Mouse (Mus musculus) lung, embryonic 14.5 days (tissue): ENCODE measurements around the gene 0610030E20Rik. TPM values are rescaled to one million over a fixed set of nuclear protein-coding genes. Genes with fewer than 3 reads are reported as not detected.

ENCODE experiments used
- ATAC-seq: fragments of 200-750 bp; cut with Nextera tagmentation; 2 replicates; pipeline ENCODE4 v1.8.0; 2017; ENCODE audit warnings: mild to moderate bottlenecking, moderate TSS enrichment, moderate library complexity; ENCODE audit not compliant: insufficient read depth
- DNase-seq: peaks from one replicate; pipeline ENCODE4 v3.0.0-alpha.2; 2015
- H3K27ac ChIP-seq: fragments of 300-500 bp; sonication (generic); 2 replicates; pipeline ENCODE4 v1.5.1; 2014; ENCODE audit warnings: low read depth, mild to moderate bottlenecking, moderate library complexity
- H3K27me3 ChIP-seq: fragments of 300-500 bp; sonication (generic); 2 replicates; pipeline ENCODE4 v1.6.1; 2014; ENCODE audit warnings: low read length, control low read depth; ENCODE audit not compliant: insufficient read depth
- H3K36me3 ChIP-seq: fragments of 300-500 bp; sonication (generic); 2 replicates; pipeline ENCODE4 v1.6.1; 2014; ENCODE audit warnings: control low read depth; ENCODE audit not compliant: insufficient read depth
- H3K4me1 ChIP-seq: fragments of 300-500 bp; sonication (generic); 2 replicates; pipeline ENCODE4 v1.6.1; 2014; ENCODE audit warnings: antibody characterized with exemption, control low read depth; ENCODE audit not compliant: insufficient read depth
- H3K4me2 ChIP-seq: fragments of 300-500 bp; sonication (generic); 2 replicates; pipeline ENCODE4 v1.6.1; 2014; ENCODE audit warnings: mild to moderate bottlenecking
- H3K4me3 ChIP-seq: fragments of 300-500 bp; sonication (generic); 2 replicates; pipeline ENCODE4 v1.5.1; 2014; ENCODE audit warnings: low read depth, low read length
- H3K9ac ChIP-seq: fragments of 300-500 bp; sonication (generic); 2 replicates; pipeline ENCODE4 v1.6.1; 2014
- H3K9me3 ChIP-seq: fragments of 300-500 bp; sonication (generic); 2 replicates; pipeline ENCODE4 v1.6.1; 2016; ENCODE audit warnings: low read depth, low read length, control low read depth
- CTCF ChIP-seq: IDR thresholded peaks from 2 replicates; pipeline ENCODE4 v1.5.1; 2016; ENCODE audit warnings: antibody characterized with exemption, low read depth
- WGBS: fragments of 180-500 bp; shearing (Covaris S2); extraction: QIAGEN DNeasy Blood & Tissue Kit; methylation state at CpG from one replicate; pipeline ENCODE4 v1.1.7; 2014; 5-methylcytosine and 5-hydroxymethylcytosine counted together
- polyA plus RNA-seq: library from polyadenylated mRNA; unstranded; fragments of >200 nt; fragmentation: Nextera tagmentation; extraction: Ambion mirVana; gene quantifications from 2 replicates; pipeline ENCODE4 v1.2.1, GENCODE M21; 2014

The 0610030E20Rik gene
- polyA plus RNA-seq, 1 experiment from 2014 or later, result 25.5 TPM

DNA sequence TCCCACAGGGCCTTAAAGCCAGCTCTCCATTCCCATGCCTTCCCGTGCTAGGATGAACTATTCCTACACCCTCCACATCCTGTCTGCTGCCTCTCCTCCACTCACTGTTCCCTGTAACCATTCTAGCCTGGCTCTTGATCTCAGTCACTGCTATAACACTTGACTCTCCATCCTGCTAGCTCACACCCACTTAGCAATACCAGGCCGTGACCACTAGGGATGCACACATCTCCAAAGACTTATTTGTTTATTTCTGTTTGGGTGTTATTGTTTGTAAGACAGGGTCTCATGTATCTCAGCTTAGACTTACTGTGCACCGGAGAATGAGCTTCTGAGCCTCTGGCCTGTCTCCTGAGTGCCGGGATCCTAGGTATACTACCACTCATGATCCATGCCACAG is 22.4 kb downstream of the 0610030E20Rik start:
- 76% methylated on average over 4 of the region's 4 CpGs for WGBS
- Histone ChIP-seq H3K4me2 (no peak overlapping the region), H3K9ac (no peak overlapping the region), H3K9me3 (no peaks in the 10 kb centered on the region), H3K4me3 (no peak overlapping the region), H3K27ac (0 out of 2 replicates have a peak overlapping the region, but pooled peaks have one; percentile 12), H3K4me1 (peaks cover 14% of the 10 kb centered on the region; the same call in 1 of the 2 replicates), H3K36me3 (no peaks in the 10 kb centered on the region), H3K27me3 (no peaks in the 10 kb centered on the region)
- TF ChIP-seq CTCF, result peak; percentile 51
- no peak for ATAC-seq
- DNase-seq, result no peak

DNA sequence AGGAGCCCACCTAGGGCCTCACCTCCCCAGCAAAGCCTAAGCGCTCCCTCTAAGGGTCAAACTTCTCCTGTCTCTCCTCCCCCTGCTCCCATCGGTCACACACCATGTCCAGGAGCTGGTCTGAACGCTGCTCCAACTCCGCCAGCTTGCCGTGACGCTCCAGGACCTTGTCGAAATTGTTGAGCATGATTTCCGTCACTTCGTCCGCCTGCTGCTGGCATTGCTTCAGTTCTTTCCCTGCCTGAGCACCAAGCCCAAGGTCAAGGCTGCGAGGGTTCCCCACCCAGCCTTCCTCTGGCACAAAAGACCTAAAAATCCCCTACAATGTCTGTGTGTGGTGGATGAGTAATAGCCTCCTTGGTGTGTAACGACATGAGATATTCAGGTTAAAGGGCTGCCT is 23.0 kb downstream of the 0610030E20Rik start:
- WGBS, result 68% methylated on average over 12 of the region's 12 CpGs
- Histone ChIP-seq H3K4me2 (no peak overlapping the region), H3K9me3 (no peaks in the 10 kb centered on the region), H3K4me3 (no peak overlapping the region), H3K27ac (0 out of 2 replicates have a peak overlapping the region, but pooled peaks have one; percentile 12), H3K4me1 (peaks cover 14% of the 10 kb centered on the region; the same call in 1 of the 2 replicates), H3K36me3 (no peaks in the 10 kb centered on the region), H3K27me3 (no peaks in the 10 kb centered on the region), H3K9ac (no peak overlapping the region)
- TF ChIP-seq CTCF, result no peak
- DNase-seq (no peak), ATAC-seq (no peak)

- Histone ChIP-seq H3K4me1 (peaks cover 14% of the 10 kb centered on the region; the same call in 1 of the 2 replicates), H3K4me2 (peak overlapping the region; percentile 7; the same call in 1 of the 2 replicates), H3K27ac (peak overlapping the region; percentile 79), H3K27me3 (no peaks in the 10 kb centered on the region), H3K4me3 (no peak overlapping the region), H3K9me3 (no peaks in the 10 kb centered on the region), H3K36me3 (no peaks in the 10 kb centered on the region), H3K9ac (no peak overlapping the region)
- ATAC-seq, result peak; percentile 61
- 31% methylated on average over 5 of the region's 5 CpGs for WGBS
- no peak for TF ChIP-seq CTCF
- DNase-seq, result peak; percentile 55
Observed at GRCm38 (mm10) chr6:72371147-72371546, 24.0 kb downstream of the 0610030E20Rik start.

DNA sequence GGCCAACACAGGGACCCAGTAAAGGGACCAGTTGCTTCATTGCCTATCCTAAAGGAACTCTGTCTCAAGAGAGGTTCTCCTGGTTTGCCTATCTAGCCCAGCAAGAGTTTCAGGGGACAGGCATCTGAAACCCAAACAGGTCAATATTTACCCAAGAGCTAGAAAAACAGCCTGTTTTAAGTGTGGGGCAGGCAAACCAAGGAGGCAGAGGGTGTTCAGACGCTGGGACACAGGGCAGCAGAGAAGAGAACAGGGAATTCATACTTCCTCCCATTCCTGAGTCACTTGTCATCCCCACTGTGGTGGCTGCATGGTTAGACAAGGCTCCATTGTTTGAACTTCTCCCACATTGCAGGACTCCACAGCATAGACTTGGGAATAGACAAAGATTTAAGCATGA is 24.5 kb downstream of the 0610030E20Rik start:
- WGBS, result 4% methylated on average over 1 of the region's 1 CpGs
- no peak overlapping the region for H3K4me3 ChIP-seq
- no peaks in the 10 kb centered on the region for H3K9me3 ChIP-seq
- H3K4me2 ChIP-seq, result 0 out of 2 replicates have a peak overlapping the region, but pooled peaks have one; percentile 7
- peaks cover 14% of the 10 kb centered on the region; the same call in 1 of the 2 replicates for H3K4me1 ChIP-seq
- no peak overlapping the region for H3K9ac ChIP-seq
- H3K27ac ChIP-seq, result peak overlapping the region; percentile 79
- ATAC-seq (peak; percentile 39; the same call in 1 of the 2 replicates), DNase-seq (peak; percentile 15)
- H3K36me3 ChIP-seq, result no peaks in the 10 kb centered on the region
- TF ChIP-seq CTCF, result no peak
- no peaks in the 10 kb centered on the region for H3K27me3 ChIP-seq

- Histone ChIP-seq H3K27ac (peak overlapping the region; percentile 75), H3K27me3 (no peaks in the 10 kb centered on the region), H3K9me3 (no peaks in the 10 kb centered on the region), H3K9ac (no peak overlapping the region), H3K4me2 (no peak overlapping the region), H3K4me1 (peaks cover 14% of the 10 kb centered on the region; the same call in 1 of the 2 replicates), H3K36me3 (no peaks in the 10 kb centered on the region), H3K4me3 (no peak overlapping the region)
- no peak for ATAC-seq
- WGBS, result 62% methylated on average over 4 of the region's 4 CpGs
- TF ChIP-seq CTCF, result no peak
- no peak for DNase-seq
Observed at GRCm38 (mm10) chr6:72373184-72373583, 26.1 kb downstream of the 0610030E20Rik start.

DNA sequence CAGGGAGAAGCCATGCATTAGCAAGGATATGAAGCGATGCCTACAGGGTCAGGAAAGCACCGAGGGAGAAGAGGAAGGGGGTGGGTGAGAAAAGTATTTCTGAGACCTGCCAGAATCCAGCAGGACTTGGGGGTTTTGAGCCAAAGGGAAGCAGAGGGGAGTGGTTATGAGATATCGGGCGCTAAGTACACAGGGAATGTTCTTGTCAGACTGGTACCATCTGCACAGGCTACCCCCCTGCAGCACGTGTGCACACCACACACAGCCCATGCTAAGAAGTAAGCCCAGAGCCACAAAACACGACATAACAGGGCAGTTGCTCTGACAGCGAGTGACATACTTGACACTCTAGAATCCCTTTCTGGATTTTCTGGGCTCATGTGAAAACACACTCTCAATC is 27.1 kb downstream of the 0610030E20Rik start:
- Histone ChIP-seq H3K4me3 (no peak overlapping the region), H3K4me2 (0 out of 2 replicates have a peak overlapping the region, but pooled peaks have one; percentile 3), H3K9me3 (no peaks in the 10 kb centered on the region), H3K27ac (no peak overlapping the region; the same call in 1 of the 2 replicates), H3K9ac (no peak overlapping the region), H3K4me1 (peaks cover 14% of the 10 kb centered on the region; the same call in 1 of the 2 replicates), H3K27me3 (no peaks in the 10 kb centered on the region), H3K36me3 (no peaks in the 10 kb centered on the region)
- WGBS, result 37% methylated on average over 7 of the region's 7 CpGs
- ATAC-seq (no peak; the same call in 1 of the 2 replicates), DNase-seq (peak; percentile 23)
- TF ChIP-seq CTCF, result no peak

DNA sequence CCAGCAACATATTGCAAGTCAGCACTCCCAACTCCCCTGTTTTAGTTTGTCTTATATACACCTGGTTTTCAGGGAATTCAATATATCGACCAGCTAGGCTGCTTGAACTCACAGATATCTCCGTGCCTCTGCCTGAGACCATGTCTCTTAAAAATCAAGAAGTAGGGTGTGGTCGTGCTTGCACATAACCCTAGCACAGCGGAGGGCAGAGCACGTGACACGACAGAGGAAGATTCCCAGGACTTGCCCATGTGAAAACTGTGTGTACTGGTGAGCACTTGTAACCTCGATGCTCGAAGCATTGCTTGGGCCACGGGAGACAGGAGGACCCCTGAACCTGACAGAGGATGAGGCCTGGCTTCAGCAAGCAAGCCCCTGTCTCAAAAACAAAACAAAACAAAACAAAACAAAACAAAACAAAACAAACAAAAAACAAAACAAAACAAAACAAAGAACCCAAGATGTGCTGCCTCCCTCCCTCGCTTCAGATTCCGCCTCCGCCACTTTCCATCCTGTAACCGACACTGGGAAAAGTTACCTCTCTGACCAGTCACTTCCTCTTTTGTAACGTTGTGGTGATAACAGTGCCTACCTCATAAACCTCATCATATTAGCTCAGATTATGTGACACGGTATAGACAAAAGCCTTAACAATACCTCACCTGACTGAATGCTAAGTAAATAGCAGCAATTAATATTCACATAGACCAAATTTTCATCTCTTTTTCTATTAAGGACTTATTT is 27.9 kb downstream of the 0610030E20Rik start:
- peaks cover 14% of the 10 kb centered on the region; the same call in 1 of the 2 replicates for H3K4me1 ChIP-seq
- no peaks in the 10 kb centered on the region for H3K36me3 ChIP-seq
- 75% methylated on average over 15 of the region's 15 CpGs for WGBS
- no peak overlapping the region for H3K9ac ChIP-seq
- ATAC-seq (no peak), DNase-seq (no peak)
- H3K9me3 ChIP-seq, result no peaks in the 10 kb centered on the region
- no peak overlapping the region for H3K4me2 ChIP-seq
- H3K27ac ChIP-seq, result no peak overlapping the region
- no peak overlapping the region for H3K4me3 ChIP-seq
- TF ChIP-seq CTCF, result no peak
- no peaks in the 10 kb centered on the region for H3K27me3 ChIP-seq
